Mouse (Mus musculus): Measurements from ENCODE around the gene Ogfrl1. TPM values are rescaled to one million over a fixed set of nuclear protein-coding genes. Genes with fewer than 3 reads are reported as not detected.

The Ogfrl1 gene
- polyA plus RNA-seq (2014; fragmentation: Illumina TruSeq; extraction: RNeasy Lipid Tissue Mini Kit (QIAGEN cat#74804)) = 52.7 TPM

GRCm38 (mm10) chr1:23397623-23398022 is at the start of gene Ogfrl1:
TSS of gene Ogfrl1 (minus strand) at chr1:23397772.

Measured in ovary, adult 10 weeks (tissue).